Mouse (Mus musculus) liver, adult 2 months (tissue): ENCODE data around the gene Pabpn1. TPM values are rescaled to one million over a fixed set of nuclear protein-coding genes. Genes with fewer than 3 reads are reported as not detected.
A peak's percentile ranks its signal among the peaks of the same experiment; 100 is the strongest.

ENCODE experiments used
- DNase-seq: peaks from one replicate; pipeline ENCODE4 v3.0.0-alpha.2; 2011; ENCODE audit warnings: low read depth, low spot score; ENCODE audit errors: extremely low read depth
- H3K27ac ChIP-seq: fragments of 200-500 bp; replicated peaks from 2 replicates; pipeline ENCODE4 v1.5.1; 2012; ENCODE audit warnings: low read depth, mild to moderate bottlenecking, control low read depth, inconsistent platforms, low read length; ENCODE audit not compliant: insufficient read depth
- H3K27me3 ChIP-seq: fragments of 200-500 bp; 2 replicates; pipeline ENCODE4 v1.6.1; 2012; ENCODE audit warnings: mild to moderate bottlenecking, moderate library complexity, low read length, inconsistent platforms; ENCODE audit not compliant: control insufficient read depth, insufficient read depth
- H3K36me3 ChIP-seq: fragments of 200-500 bp; 2 replicates; pipeline ENCODE4 v1.6.1; 2012; ENCODE audit warnings: low read length, inconsistent platforms; ENCODE audit not compliant: control insufficient read depth, insufficient read depth
- H3K4me1 ChIP-seq: fragments of 200-500 bp; 2 replicates; pipeline ENCODE4 v1.6.1; 2011; ENCODE audit warnings: low read length; ENCODE audit not compliant: control insufficient read depth, insufficient read depth
- H3K4me3 ChIP-seq: fragments of 200-500 bp; 2 replicates; pipeline ENCODE4 v1.5.1; 2011; ENCODE audit warnings: low read depth, mild to moderate bottlenecking, control low read depth, low read length, moderate library complexity; ENCODE audit not compliant: insufficient read depth
- H3K79me2 ChIP-seq: fragments of 200-500 bp; 2 replicates; pipeline ENCODE4 v1.6.1; 2012; ENCODE audit warnings: inconsistent platforms, mild to moderate bottlenecking, low read length, moderate library complexity; ENCODE audit not compliant: control insufficient read depth, insufficient read depth
- H3K9ac ChIP-seq: fragments of 200-500 bp; 2 replicates; pipeline ENCODE4 v1.6.1; 2012; ENCODE audit warnings: low read depth, mild to moderate bottlenecking, control low read depth, inconsistent platforms, low read length
- CTCF ChIP-seq: fragments of 200-500 bp; IDR thresholded peaks from 2 replicates; pipeline ENCODE4 v1.5.1; 2011; ENCODE audit warnings: low read depth, low read length, control low read depth
- POLR2A ChIP-seq: fragments of 200-500 bp; IDR thresholded peaks from 2 replicates; pipeline ENCODE4 v1.6.1; 2011; ENCODE audit warnings: low read length, control low read depth; ENCODE audit not compliant: insufficient read depth; ENCODE audit errors: extremely low read depth
- WGBS: fragments of 180-500 bp; shearing (Covaris S2); methylation state at CpG from one replicate; pipeline ENCODE4 v1.1.7; 2018; 5-methylcytosine and 5-hydroxymethylcytosine counted together
- polyA plus RNA-seq: library from polyadenylated mRNA; depleted of rRNA; stranded (reverse); fragments of >200 nt; gene quantifications from 2 replicates; pipeline ENCODE4 v1.2.3, GENCODE M21; 2012
- total RNA-seq: library from RNA; depleted of rRNA; stranded (reverse); fragments of >200 nt; gene quantifications from 2 replicates; pipeline ENCODE4 v1.2.3, GENCODE M21; 2014

Pabpn1 gene
- total and polyA plus RNA-seq, 2 experiments = 29.7 to 89.4 TPM

DNA sequence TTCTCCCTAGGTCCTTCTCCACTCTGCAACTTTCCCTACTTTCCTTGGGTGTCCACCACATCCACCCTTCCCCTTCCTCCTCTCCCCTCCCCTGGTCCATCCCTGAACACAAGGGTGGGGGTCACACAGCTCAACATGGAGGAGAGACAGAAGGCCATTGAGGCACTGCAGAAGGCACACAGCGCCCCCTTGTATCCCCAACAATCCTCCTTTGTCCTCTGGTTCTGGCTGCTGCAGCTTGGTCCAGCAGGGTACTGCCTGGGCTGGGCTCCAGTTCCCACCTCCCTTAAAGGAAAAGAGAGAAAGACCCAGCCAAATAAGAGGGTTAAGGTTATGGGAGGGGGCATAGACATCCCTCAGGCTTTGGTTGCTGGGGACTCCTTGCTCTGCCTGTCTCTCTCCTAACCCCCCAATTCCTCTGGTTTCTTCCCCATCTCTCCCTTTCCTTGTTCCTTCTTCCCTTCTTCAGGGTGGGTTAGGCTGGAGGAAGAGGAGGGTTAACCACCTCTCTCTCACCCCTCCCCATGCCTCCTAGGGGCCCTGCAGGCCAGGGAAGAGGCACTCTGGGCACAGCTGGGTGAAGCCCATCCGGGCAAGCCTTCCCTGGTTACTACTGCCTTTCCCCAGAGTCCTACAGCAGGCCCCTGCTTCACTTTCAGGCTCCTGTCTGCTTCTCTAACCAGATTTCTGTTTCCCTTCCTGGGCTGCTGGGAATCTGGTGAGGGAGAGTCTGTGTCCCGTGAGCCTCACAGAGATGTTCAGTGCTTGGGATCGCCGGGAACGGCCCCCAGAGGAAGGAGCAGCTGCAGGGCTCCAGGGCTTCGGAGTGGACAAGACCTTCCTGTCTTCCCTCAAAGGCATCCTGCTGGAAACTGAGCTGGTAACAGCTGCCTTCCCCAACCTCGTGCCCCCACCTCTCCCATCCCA is 43.9 kb downstream of the Pabpn1 start, which contains the start of gene Cmtm5:
Cmtm5 (plus strand) TSS at position 358 of the 927 bp plus-strand sequence.
- no peak within 1 kb of the TSS for H3K9ac ChIP-seq
- no peaks in the 10 kb centered on the region for H3K4me1 ChIP-seq
- no peaks in the 10 kb centered on the region for H3K79me2 ChIP-seq
- 56% methylated on average over 8 of the region's 8 CpGs for WGBS
- no peak for DNase-seq
- H3K27ac ChIP-seq = no peak within 1 kb of the TSS
- no peaks in the 10 kb centered on the region for H3K36me3 ChIP-seq
- H3K4me3 ChIP-seq = no peak within 1 kb of the TSS
- TF ChIP-seq POLR2A (no peak), CTCF (no peak)
- H3K27me3 ChIP-seq = no peaks in the 10 kb centered on the region

GRCm38 (mm10) chr14:54936831-54937160 is 44.5 kb downstream of the Pabpn1 start:
- 61% methylated on average over 6 of the region's 6 CpGs for WGBS
- TF ChIP-seq POLR2A (no peak), CTCF (no peak)
- H3K4me1 ChIP-seq = no peaks in the 10 kb centered on the region

DNA sequence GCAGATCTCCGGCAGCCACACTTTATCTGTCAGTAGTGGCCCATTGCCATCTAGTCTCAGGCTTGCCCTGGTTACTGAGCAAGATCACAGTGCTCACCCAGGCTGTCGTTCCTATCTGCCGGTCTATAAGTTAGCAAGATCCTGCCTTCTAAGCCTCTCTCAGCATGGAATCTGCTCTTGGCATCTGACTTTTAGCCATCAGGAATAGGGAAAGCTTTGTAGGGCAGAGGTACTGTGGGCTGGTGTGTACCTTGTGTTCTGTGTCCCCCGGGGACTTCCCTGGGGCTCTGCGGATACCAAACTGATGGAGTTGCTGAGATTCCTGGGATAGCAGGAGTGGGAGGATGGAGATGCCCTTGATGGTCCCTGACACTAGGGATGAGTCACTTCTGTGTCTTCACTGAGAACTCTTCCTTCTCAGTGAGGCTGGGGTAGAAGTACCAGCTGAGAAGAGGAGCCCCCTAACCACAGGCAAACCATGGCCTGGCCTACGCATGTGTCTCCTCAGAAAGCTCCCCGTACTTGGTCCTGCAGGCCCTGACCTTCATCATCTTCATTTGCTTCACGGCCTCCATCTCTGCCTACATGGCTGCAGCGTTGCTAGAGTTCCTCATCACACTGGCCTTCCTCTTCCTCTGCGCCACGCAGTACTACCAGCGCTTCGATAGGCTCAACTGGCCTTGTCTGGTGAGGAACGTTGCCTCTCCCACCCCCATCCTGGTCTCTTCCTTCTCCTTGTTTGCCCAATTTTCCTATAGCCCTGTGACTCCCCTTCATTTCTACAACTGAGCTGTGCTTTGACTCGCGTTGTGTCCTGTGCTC is 45.3 kb downstream of the Pabpn1 start:
- no peaks in the 10 kb centered on the region for H3K4me1 ChIP-seq
- no peak overlapping the region for H3K27ac ChIP-seq
- no peak overlapping the region for H3K9ac ChIP-seq
- H3K79me2 ChIP-seq = no peaks in the 10 kb centered on the region
- TF ChIP-seq POLR2A (no peak), CTCF (no peak)
- DNase-seq = no peak
- no peaks in the 10 kb centered on the region for H3K36me3 ChIP-seq
- WGBS = 85% methylated on average over 16 of the region's 16 CpGs
- no peaks in the 10 kb centered on the region for H3K27me3 ChIP-seq
- no peak overlapping the region for H3K4me3 ChIP-seq

More at GRCm38 (mm10) chr14:54936831-54937160, 44.5 kb downstream of the Pabpn1 start:
- H3K27me3 ChIP-seq = no peaks in the 10 kb centered on the region
- H3K79me2 ChIP-seq = no peaks in the 10 kb centered on the region
- H3K36me3 ChIP-seq = no peaks in the 10 kb centered on the region
- H3K9ac ChIP-seq = no peak overlapping the region
- no peak overlapping the region for H3K27ac ChIP-seq
- no peak overlapping the region for H3K4me3 ChIP-seq
- DNase-seq = no peak

DNA sequence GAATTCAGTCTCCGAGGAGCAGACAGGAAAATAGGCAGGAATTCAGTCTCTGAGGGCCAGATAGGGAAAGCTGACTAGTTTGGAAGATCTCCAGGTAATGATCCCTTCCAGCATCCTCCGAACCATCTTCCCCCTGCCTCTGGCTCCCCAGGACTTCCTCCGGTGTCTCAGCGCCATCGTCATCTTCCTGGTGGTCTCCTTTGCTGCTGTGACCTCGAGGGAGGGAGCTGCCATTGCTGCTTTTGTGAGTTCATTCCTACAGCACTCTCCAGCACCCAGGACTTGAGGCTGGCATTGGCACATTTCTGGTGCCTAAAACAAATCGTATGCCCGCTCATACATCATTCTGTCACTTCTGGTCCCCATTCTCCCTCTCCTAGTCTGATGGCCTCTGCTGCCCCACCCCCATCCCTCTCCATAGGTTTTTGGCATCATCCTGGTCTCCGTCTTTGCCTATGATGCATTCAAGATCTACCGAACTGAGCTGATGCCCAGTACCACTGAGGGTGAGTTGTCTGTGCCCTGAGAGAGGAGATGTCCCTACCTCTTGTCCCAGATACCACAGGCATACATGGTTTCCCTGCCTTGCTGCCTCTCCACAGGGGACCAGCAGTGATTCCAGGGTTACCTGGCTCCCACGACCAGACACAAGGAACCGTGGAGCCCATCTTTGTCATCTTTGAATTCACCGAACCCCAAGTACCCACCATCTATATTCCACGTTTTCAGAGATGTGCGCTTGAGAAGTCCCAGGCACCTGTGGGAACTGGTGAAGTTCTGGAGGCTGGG is 46.3 kb downstream of the Pabpn1 start:
- Histone ChIP-seq H3K4me3 (no peak overlapping the region), H3K4me1 (no peaks in the 10 kb centered on the region), H3K36me3 (no peaks in the 10 kb centered on the region), H3K9ac (no peak overlapping the region), H3K27me3 (no peaks in the 10 kb centered on the region), H3K27ac (no peak overlapping the region), H3K79me2 (no peaks in the 10 kb centered on the region)
- TF ChIP-seq CTCF (no peak), POLR2A (no peak)
- no peak for DNase-seq
- WGBS = 76% methylated on average over 15 of the region's 15 CpGs

DNA sequence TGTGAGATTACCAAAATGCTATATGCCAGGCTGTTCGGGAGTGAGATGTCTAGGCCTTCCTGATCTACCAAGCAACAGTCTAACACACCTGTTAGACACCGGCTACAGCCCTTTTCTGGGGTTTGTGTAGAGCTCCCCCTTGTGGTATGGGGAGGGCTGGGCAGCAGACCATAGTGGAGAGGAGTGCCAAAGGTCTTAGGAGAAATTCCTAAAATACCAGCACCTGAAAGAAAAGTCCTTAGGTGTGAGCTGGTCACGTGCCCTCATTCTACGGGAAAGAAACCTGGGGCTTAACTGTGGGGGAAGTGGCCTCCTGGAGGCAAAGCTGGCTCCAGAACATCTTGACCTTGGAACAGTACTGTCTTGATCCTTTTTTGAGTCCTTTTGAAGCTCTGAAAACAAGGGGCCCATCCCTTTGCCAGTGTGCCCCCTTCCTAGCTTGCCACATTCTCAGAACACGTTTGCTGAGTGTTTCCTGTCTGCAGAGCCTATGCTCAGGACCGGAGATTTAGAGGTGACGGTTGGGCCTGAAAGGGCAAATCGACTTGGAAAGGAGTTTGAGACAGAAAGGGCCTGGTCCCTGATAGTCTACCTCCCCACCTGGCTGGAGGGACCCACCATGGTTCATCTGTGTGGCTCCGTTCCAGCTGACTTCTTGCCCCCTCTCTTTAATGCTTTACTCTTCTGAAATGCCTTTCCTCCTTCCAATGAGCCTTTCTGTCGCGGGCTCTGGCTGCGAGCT is 47.3 kb downstream of the Pabpn1 start:
- Histone ChIP-seq H3K79me2 (no peaks in the 10 kb centered on the region), H3K27me3 (no peaks in the 10 kb centered on the region), H3K9ac (no peak overlapping the region), H3K27ac (no peak overlapping the region), H3K4me3 (no peak overlapping the region), H3K4me1 (no peaks in the 10 kb centered on the region), H3K36me3 (no peaks in the 10 kb centered on the region)
- peak; percentile 45 for DNase-seq
- TF ChIP-seq CTCF (peak; percentile 85), POLR2A (no peak)
- WGBS = 54% methylated on average over 12 of the region's 12 CpGs
